Mouse (Mus musculus) kidney, embryonic 16.5 days (tissue): ENCODE measurements around the gene Sema6d. TPM values are rescaled to one million over a fixed set of nuclear protein-coding genes. Genes with fewer than 3 reads are reported as not detected.

Experiments used
- ATAC-seq: fragments of 200-750 bp; cut with Nextera tagmentation; 2 replicates; pipeline ENCODE4 v1.8.0; 2017; ENCODE audit warnings: moderate TSS enrichment; ENCODE audit not compliant: low FRiP score, low TSS enrichment
- H3K27ac ChIP-seq: fragments of 300-500 bp; sonication (generic); 2 replicates; pipeline ENCODE4 v1.5.1; 2014; ENCODE audit warnings: low read length
- H3K27me3 ChIP-seq: fragments of 300-500 bp; sonication (generic); 2 replicates; pipeline ENCODE4 v1.6.1; 2014; ENCODE audit warnings: low read length, control low read depth, mixed read lengths; ENCODE audit not compliant: insufficient read depth
- H3K36me3 ChIP-seq: fragments of 300-500 bp; sonication (generic); 2 replicates; pipeline ENCODE4 v1.6.1; 2014; ENCODE audit warnings: low read length, control low read depth, mixed read lengths; ENCODE audit not compliant: insufficient read depth
- H3K4me1 ChIP-seq: fragments of 300-500 bp; sonication (generic); 2 replicates; pipeline ENCODE4 v1.6.1; 2014; ENCODE audit warnings: low read length, control low read depth, mixed read lengths; ENCODE audit not compliant: insufficient read depth
- H3K4me2 ChIP-seq: fragments of 300-500 bp; sonication (generic); replicated peaks from 2 replicates; pipeline ENCODE4 v1.6.1; 2014; ENCODE audit warnings: low read depth, low read length
- H3K4me3 ChIP-seq: fragments of 300-500 bp; sonication (generic); 2 replicates; pipeline ENCODE4 v1.5.1; 2014; ENCODE audit warnings: mild to moderate bottlenecking, low read length
- H3K9ac ChIP-seq: fragments of 300-500 bp; sonication (generic); replicated peaks from 2 replicates; pipeline ENCODE4 v1.6.1; 2014; ENCODE audit warnings: low read length
- H3K9me3 ChIP-seq: fragments of 300-500 bp; sonication (generic); 2 replicates; pipeline ENCODE4 v1.6.1; 2016; ENCODE audit warnings: low read length, control low read depth
- WGBS: fragments of 180-500 bp; shearing (Covaris S2); extraction: QIAGEN DNeasy Blood & Tissue Kit; methylation state at CpG from one replicate; pipeline ENCODE4 v1.1.7; 2014; 5-methylcytosine and 5-hydroxymethylcytosine counted together
- polyA plus RNA-seq: library from polyadenylated mRNA; unstranded; fragments of >200 nt; fragmentation: Nextera tagmentation; extraction: Ambion mirVana; gene quantifications from 2 replicates; pipeline ENCODE4 v1.2.1, GENCODE M21; 2015

Gene Sema6d
- polyA plus RNA-seq, 1 experiment from 2014 or later: 9.0 TPM

DNA sequence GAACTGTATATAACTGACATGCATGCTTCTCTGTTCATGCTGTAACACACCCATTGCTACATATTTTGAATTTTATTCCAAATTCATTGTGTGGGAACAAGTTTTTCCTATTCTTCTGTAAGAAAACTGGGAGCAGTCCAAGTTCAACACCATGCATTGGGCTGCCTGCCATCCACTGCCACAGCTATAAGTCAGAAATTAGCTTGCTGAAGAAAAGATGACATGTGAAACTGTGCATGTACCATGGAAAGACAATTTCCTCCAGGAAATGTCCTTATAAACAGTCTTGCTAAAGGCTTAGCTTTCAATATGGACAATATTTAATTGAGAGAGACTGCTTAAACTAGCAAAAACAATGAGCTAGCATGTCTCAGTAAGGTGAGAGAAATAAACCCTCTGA lies 13.5 kb downstream of the Sema6d start:
- no peak overlapping the region for H3K9ac ChIP-seq
- H3K9me3 ChIP-seq: no peaks in the 10 kb centered on the region
- no peak overlapping the region for H3K27ac ChIP-seq
- no peaks in the 10 kb centered on the region for H3K4me1 ChIP-seq
- no peak for ATAC-seq
- H3K4me2 ChIP-seq: no peak overlapping the region
- H3K27me3 ChIP-seq: no peaks in the 10 kb centered on the region
- no peaks in the 10 kb centered on the region for H3K36me3 ChIP-seq
- H3K4me3 ChIP-seq: no peak overlapping the region

DNA sequence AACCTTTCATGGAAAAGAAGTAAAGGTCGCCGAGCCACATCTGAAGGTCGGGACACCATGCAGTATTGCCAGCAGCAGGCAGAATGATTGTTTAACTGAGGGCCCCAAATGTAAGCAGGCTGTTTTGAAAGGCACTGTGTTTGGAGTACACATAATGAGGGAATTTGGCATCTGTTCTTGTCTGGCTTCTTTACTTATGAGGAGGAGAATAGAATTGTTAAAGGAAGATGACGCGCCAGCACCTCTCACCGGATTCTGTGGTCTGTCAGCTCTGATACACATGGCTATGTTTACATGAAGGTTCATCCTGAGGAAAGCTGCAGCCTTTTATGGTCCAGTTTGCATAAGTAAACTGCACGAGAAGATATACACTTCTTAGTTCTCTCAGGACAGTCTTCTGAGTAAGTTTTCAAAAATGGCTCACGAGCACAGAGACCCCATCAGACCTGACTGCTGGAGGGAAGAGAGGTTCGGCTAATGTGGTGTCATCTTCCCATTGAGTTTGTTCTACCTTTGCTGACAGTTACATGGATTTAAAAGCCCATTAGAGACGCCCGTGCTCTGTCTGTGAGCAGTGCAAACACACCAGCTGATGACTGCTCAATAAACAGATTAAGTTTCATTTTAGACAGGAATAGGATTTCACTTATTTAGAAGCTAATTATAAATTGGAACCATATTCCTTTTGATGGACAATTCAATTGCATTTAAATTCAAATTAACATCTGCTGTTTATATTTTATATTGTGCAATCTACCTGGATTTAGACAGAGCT lies 28.9 kb downstream of the Sema6d start:
- 57% methylated on average over 11 of the region's 11 CpGs for WGBS
- H3K4me2 ChIP-seq: no peak overlapping the region
- H3K27ac ChIP-seq: no peak overlapping the region
- no peaks in the 10 kb centered on the region for H3K36me3 ChIP-seq
- no peak for ATAC-seq
- no peak overlapping the region for H3K9ac ChIP-seq
- no peaks in the 10 kb centered on the region for H3K4me1 ChIP-seq
- no peaks in the 10 kb centered on the region for H3K9me3 ChIP-seq
- H3K27me3 ChIP-seq: no peaks in the 10 kb centered on the region
- no peak overlapping the region for H3K4me3 ChIP-seq

DNA sequence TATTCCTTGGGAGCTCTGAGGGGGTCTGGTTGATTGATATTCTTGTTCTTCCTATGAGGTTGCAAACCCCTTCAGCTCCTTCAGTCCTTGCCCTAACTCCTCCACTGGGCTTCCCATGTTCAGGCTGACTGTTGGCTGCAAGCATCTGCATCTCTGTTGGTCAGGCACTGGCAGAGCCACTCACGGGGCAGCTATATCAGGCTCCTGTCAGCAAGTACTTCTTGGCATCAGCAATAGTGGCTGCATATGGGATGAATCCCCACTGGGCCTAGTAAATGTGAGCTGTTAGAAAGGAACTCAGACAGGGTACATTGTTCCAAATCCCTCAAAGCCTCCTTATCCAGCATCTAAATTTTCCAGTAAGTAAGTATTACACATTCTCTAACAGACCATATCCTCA lies 30.6 kb downstream of the Sema6d start:
- no peaks in the 10 kb centered on the region for H3K4me1 ChIP-seq
- H3K4me2 ChIP-seq: no peak overlapping the region
- H3K27ac ChIP-seq: no peak overlapping the region
- 78% methylated on average over 1 of the region's 1 CpGs for WGBS
- no peak overlapping the region for H3K4me3 ChIP-seq
- H3K36me3 ChIP-seq: no peaks in the 10 kb centered on the region
- H3K27me3 ChIP-seq: no peaks in the 10 kb centered on the region
- no peaks in the 10 kb centered on the region for H3K9me3 ChIP-seq
- H3K9ac ChIP-seq: no peak overlapping the region
- no peak for ATAC-seq

DNA sequence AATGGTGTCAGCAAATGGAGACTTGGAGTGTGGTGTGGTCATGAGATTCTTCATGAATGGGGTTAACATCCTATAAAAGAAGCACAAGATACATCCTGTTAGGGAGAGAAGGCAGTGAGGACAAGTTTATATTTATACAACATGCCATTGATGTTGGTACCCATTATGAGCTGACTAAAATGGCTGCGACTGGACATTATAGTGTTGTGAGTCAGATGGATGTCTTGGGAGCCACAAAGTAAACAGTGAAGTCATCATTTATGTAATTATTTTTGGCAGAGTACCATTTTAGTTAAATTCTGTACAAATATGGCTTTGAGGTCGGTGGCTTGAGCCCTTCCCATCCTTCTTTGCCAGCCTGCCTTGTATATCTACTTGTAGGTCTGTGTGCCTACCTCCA lies 31.8 kb downstream of the Sema6d start:
- Histone ChIP-seq H3K4me3 (no peak overlapping the region), H3K27me3 (no peaks in the 10 kb centered on the region), H3K36me3 (no peaks in the 10 kb centered on the region), H3K4me2 (no peak overlapping the region), H3K9ac (no peak overlapping the region), H3K9me3 (no peaks in the 10 kb centered on the region), H3K4me1 (no peaks in the 10 kb centered on the region), H3K27ac (no peak overlapping the region)
- WGBS: 72% methylated on average over 2 of the region's 2 CpGs
- ATAC-seq: no peak

DNA sequence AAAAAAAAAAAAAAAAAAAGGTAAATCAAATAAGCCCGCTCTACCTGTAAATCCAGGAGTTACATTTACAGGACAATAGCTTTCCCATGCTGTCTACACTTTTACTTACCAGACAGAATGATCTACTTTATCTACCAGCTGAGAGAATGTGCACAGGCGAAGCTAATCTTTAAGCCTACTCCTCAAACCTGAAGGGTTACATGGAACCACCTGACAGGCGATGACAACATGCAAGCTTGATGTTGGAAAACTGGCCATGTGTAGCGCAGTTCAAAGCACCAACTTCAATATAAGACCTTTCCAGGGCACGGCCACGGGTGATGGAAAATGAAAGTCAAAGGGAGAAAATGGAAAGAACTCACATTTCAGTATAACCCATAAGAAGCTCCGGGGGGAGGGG lies 35.7 kb downstream of the Sema6d start:
- Histone ChIP-seq H3K9me3 (no peaks in the 10 kb centered on the region), H3K4me2 (no peak overlapping the region), H3K4me1 (no peaks in the 10 kb centered on the region), H3K36me3 (no peaks in the 10 kb centered on the region), H3K27me3 (no peaks in the 10 kb centered on the region), H3K9ac (no peak overlapping the region), H3K4me3 (no peak overlapping the region), H3K27ac (no peak overlapping the region)
- WGBS: 76% methylated on average over 7 of the region's 7 CpGs
- ATAC-seq: no peak

DNA sequence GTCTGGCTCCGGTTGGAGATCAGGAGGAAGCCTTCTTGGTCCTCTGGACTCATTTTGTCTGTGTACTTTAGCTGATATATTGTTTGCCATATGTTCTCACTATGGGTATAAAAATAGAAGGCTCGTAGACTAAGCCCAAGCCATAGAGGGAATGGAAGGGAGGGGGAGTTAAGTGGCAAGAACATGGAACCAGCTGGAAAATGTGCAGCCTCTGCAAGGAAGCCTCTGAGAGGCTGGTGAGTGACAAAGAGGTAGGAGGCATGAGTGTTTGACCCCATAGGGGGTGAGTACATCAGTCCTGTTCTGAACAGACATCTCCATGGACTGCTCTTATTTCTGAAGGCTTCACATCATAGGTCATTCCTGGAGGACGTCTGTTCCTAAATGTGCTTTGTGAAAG lies 37.1 kb downstream of the Sema6d start:
- WGBS: 40% methylated on average over 3 of the region's 3 CpGs
- no peaks in the 10 kb centered on the region for H3K4me1 ChIP-seq
- no peaks in the 10 kb centered on the region for H3K36me3 ChIP-seq
- no peak overlapping the region for H3K9ac ChIP-seq
- no peaks in the 10 kb centered on the region for H3K9me3 ChIP-seq
- H3K27me3 ChIP-seq: no peaks in the 10 kb centered on the region
- ATAC-seq: no peak
- H3K27ac ChIP-seq: no peak overlapping the region
- H3K4me2 ChIP-seq: no peak overlapping the region
- H3K4me3 ChIP-seq: no peak overlapping the region

DNA sequence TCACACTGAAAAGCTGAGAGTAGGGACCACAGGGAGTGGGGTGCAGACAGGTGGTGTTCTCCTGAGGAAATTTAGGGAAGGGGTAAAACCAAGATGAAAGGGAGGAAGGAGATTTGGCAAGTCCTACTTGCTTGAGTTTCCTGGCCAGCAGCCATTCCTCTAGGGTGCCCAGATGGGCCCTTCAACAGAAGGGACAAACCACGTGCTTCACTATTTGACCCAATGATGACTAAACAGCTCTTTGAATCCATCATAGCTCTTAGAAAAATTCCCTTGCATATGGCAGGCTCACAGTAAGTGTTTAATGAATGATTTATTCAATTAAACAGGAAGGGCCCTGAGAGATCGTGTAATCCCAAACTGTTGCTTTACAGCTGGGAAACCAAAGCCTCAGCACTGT lies 41.1 kb downstream of the Sema6d start:
- Histone ChIP-seq H3K9me3 (no peaks in the 10 kb centered on the region), H3K27ac (no peak overlapping the region), H3K36me3 (no peaks in the 10 kb centered on the region), H3K4me2 (no peak overlapping the region), H3K9ac (no peak overlapping the region), H3K27me3 (no peaks in the 10 kb centered on the region), H3K4me1 (no peaks in the 10 kb centered on the region), H3K4me3 (no peak overlapping the region)
- ATAC-seq: no peak
- WGBS: 52% methylated on average over 2 of the region's 2 CpGs

DNA sequence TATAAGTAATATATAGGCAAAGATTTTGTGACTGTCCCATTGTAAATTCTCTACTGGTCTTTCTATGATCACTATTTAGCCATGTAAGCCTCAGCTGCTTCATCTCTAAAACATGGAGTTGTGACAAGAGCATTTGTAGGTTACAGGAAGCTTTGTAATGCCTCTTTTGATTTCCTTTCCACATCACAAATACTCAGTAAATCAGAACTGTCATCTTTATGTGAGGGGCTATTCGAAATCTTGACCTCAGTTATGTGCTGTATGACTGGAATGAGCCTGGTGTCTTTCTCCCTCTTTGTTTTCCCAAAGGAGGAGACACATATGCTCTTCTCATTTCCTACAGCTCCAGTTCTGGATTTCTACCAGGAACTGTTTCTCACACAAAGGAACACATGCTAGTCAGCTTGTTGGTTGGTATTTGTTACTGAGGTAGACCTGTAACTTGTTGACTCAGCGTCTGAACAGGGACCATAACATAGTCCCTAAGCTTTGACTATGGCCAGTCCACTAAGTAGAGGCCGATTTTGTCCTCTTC lies 51.8 kb downstream of the Sema6d start:
- Histone ChIP-seq H3K4me3 (no peak overlapping the region), H3K9me3 (no peaks in the 10 kb centered on the region), H3K4me2 (no peak overlapping the region), H3K27ac (no peak overlapping the region), H3K4me1 (no peaks in the 10 kb centered on the region), H3K36me3 (no peaks in the 10 kb centered on the region), H3K9ac (no peak overlapping the region), H3K27me3 (no peaks in the 10 kb centered on the region)
- peak; percentile 51; the same call in 1 of the 2 replicates for ATAC-seq
- WGBS: 64% methylated on average over 3 of the region's 3 CpGs

DNA sequence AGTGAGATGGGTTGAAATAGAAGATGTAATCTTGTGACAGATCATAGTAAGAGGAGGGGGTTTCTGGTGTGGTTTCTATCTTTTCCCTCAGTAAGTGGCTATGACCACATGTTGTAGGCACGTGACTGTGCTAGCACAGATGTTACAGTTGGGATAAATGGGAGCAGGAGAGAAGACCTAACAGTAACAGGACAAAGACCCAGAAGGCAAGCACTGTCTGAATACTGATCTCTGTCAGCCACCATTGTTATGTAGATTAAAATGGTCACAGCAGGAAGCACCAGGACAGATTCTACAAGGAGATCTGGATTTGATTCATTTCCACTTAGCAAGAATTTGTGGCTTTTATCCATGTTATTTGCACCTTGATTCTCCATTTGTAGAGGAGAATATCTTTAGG lies 55.8 kb downstream of the Sema6d start:
- ATAC-seq: no peak
- Histone ChIP-seq H3K4me3 (no peak overlapping the region), H3K4me1 (no peaks in the 10 kb centered on the region), H3K9ac (no peak overlapping the region), H3K27me3 (no peaks in the 10 kb centered on the region), H3K27ac (no peak overlapping the region), H3K36me3 (no peaks in the 10 kb centered on the region), H3K9me3 (no peaks in the 10 kb centered on the region), H3K4me2 (no peak overlapping the region)
- WGBS: 30% methylated on average over 1 of the region's 1 CpGs

DNA sequence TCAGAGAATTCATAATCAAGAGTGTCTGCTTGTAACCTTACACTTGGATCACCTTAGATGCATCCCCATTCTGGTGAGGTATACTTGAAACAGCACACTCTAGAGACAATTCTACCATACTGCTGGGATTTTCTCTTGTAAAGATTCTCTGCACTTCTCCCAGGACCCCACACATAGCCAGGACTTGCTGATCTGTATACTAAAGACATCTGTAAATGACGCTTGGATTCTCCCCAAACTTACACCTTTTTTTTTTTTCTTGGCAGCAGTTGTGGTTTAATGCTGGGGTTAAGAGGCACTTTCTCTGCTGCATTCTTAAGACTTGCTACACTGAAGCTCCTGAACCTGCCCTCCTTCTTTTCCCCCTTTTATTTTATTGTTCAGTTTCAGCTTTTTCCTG lies 68.4 kb downstream of the Sema6d start:
- Histone ChIP-seq H3K4me2 (no peak overlapping the region), H3K27ac (no peak overlapping the region), H3K9me3 (no peaks in the 10 kb centered on the region), H3K4me3 (no peak overlapping the region), H3K9ac (no peak overlapping the region), H3K36me3 (no peaks in the 10 kb centered on the region), H3K4me1 (no peaks in the 10 kb centered on the region), H3K27me3 (no peaks in the 10 kb centered on the region)
- no peak for ATAC-seq
- WGBS: 56% methylated on average over 1 of the region's 1 CpGs
